Mouse (Mus musculus): ENCODE data around the gene Lsm14b. TPM values are rescaled to one million over a fixed set of nuclear protein-coding genes. Genes with fewer than 3 reads are reported as not detected.

The Lsm14b gene
- polyA plus RNA-seq, 1 experiment from 2014 or later, result 26.1 TPM

DNA sequence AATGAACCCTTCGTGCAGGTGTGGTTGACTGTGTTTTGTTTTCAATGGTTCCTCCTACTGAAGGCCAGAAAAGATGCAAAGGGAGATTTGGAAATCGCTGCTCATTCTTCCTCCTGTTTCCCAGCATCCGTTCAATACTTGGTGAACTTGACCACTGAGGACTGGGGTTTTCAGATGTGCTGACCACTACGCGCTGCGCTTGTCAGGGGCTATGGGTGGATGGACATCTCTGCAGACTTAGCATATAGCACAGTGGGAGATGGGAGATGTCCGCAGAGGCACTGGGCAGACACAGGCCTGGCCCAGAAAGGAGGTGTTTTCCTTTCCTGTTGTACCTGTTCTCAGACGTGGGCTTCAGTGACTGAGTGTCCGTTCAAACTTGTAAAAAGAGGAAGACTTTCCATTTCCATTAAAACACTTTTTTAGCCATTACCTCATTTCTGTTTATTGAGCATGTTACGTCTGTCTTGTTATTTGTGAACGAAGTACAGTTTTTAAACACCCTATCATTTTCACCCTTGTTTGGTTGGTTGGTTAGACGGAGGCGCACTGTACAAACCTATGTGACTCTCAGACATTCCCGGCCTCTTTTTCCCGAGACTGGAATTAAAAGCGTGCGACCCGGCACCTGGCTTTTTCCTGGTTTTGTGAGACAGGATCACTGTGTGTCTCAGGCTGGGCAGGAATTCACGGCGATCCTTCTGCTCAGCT lies 45.1 kb downstream of the Lsm14b start:
- Histone ChIP-seq H3K4me2 (ENCODE audit: low read length) (peak overlapping the region; percentile 60), H3K9me3 (ENCODE audit: control insufficient read depth, low read length) (no peaks in the 10 kb centered on the region), H3K27me3 (replicated peaks; ENCODE audit: control insufficient read depth, insufficient read depth, low read length) (no peaks in the 10 kb centered on the region), H3K4me3 (replicated peaks; ENCODE audit: low read length) (peak overlapping the region; percentile 57), H3K36me3 (ENCODE audit: control insufficient read depth, insufficient read depth) (peaks cover 13% of the 10 kb centered on the region), H3K4me1 (replicated peaks; ENCODE audit: control insufficient read depth, insufficient read depth, low read length) (peaks cover 9% of the 10 kb centered on the region), H3K27ac (ENCODE audit: low read length) (peak overlapping the region; percentile 83), H3K9ac (replicated peaks; ENCODE audit: low read depth, low read length) (peak overlapping the region; percentile 64)
- WGBS, result 33% methylated on average over 20 of the region's 20 CpGs
- ATAC-seq, result peak; percentile 65; the same call in 1 of the 2 replicates

GRCm38 (mm10) chr2:180070481-180071453 lies 46.0 kb downstream of the Lsm14b start, which contains the start of gene Mtg2:
Gene Mtg2, plus strand, starts transcription at chr2:180070588.
- ATAC-seq, result peak; percentile 97
- H3K9ac ChIP-seq (replicated peaks; ENCODE audit: low read depth, low read length), result peak within 1 kb of the TSS; percentile 64
- H3K27me3 ChIP-seq (replicated peaks; ENCODE audit: control insufficient read depth, insufficient read depth, low read length), result no peaks in the 10 kb centered on the region
- H3K4me3 ChIP-seq (replicated peaks; ENCODE audit: low read length), result peak within 1 kb of the TSS; percentile 57
- H3K27ac ChIP-seq (ENCODE audit: low read length), result peak within 1 kb of the TSS; percentile 83
- peaks cover 9% of the 10 kb centered on the region for H3K4me1 ChIP-seq (replicated peaks; ENCODE audit: control insufficient read depth, insufficient read depth, low read length)
- H3K4me2 ChIP-seq (ENCODE audit: low read length), result peak within 1 kb of the TSS; percentile 60
- 3% methylated on average over 57 of the region's 58 CpGs for WGBS
- H3K36me3 ChIP-seq (ENCODE audit: control insufficient read depth, insufficient read depth), result peaks cover 13% of the 10 kb centered on the region
- H3K9me3 ChIP-seq (ENCODE audit: control insufficient read depth, low read length), result no peaks in the 10 kb centered on the region

- Histone ChIP-seq H3K9me3 (ENCODE audit: control insufficient read depth, low read length) (no peaks in the 10 kb centered on the region), H3K36me3 (ENCODE audit: control insufficient read depth, insufficient read depth) (peaks cover 13% of the 10 kb centered on the region), H3K4me2 (ENCODE audit: low read length) (no peak overlapping the region), H3K27ac (ENCODE audit: low read length) (no peak overlapping the region), H3K27me3 (replicated peaks; ENCODE audit: control insufficient read depth, insufficient read depth, low read length) (no peaks in the 10 kb centered on the region), H3K9ac (replicated peaks; ENCODE audit: low read depth, low read length) (no peak overlapping the region), H3K4me1 (replicated peaks; ENCODE audit: control insufficient read depth, insufficient read depth, low read length) (peaks cover 9% of the 10 kb centered on the region), H3K4me3 (replicated peaks; ENCODE audit: low read length) (no peak overlapping the region)
- ATAC-seq, result no peak
- 67% methylated on average over 2 of the region's 2 CpGs for WGBS
These were observed 46.9 kb downstream of the Lsm14b start for GRCm38 (mm10) chr2:180071671-180072070.

DNA sequence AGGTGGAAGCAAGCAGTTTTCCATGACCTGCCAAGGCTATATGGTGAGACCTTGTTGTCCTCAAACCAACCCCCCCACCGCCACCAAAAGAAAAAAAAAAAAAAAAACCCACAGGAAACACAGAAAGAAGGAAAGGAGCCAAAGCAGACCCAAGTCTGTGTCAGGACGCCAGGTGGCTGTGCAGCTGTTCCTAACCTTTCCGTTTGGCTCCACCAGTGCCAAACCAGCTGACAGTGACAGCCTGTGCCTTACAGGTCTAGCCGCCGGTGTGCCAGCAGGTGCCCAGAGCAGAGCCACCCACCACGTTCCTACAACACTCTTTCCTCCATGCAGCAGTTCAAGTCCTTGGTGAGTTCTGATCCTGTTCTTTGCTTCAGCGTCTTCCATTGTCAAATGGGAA lies 48.1 kb downstream of the Lsm14b start:
- H3K9ac ChIP-seq (replicated peaks; ENCODE audit: low read depth, low read length), result no peak overlapping the region
- H3K27me3 ChIP-seq (replicated peaks; ENCODE audit: control insufficient read depth, insufficient read depth, low read length), result no peaks in the 10 kb centered on the region
- H3K4me1 ChIP-seq (replicated peaks; ENCODE audit: control insufficient read depth, insufficient read depth, low read length), result peaks cover 9% of the 10 kb centered on the region
- no peak overlapping the region for H3K4me2 ChIP-seq (ENCODE audit: low read length)
- H3K27ac ChIP-seq (ENCODE audit: low read length), result no peak overlapping the region
- ATAC-seq, result no peak
- no peak overlapping the region for H3K4me3 ChIP-seq (replicated peaks; ENCODE audit: low read length)
- H3K36me3 ChIP-seq (ENCODE audit: control insufficient read depth, insufficient read depth), result peaks cover 5% of the 10 kb centered on the region
- no peaks in the 10 kb centered on the region for H3K9me3 ChIP-seq (ENCODE audit: control insufficient read depth, low read length)
- WGBS, result 87% methylated on average over 7 of the region's 7 CpGs

DNA sequence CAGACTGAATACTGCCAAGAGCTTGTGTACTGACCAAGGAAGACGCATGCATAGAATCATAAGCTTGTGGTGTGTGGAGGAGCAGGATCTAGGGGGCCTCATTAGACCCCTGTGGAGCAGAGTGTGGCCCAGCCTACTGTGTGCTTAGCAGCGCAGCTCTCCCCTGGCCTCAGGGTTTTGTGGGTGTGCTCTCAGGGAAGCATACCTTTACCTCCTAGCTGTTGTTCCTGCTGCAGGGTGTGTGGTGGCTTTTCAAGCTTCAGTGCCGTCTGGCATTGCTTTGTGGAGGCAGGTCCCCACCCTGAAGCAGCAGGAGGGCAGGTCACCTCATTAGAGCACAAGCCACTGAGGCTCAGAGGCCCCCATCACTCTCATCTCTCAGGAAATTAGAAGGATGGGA lies 52.8 kb downstream of the Lsm14b start:
- Histone ChIP-seq H3K4me1 (replicated peaks; ENCODE audit: control insufficient read depth, insufficient read depth, low read length) (no peaks in the 10 kb centered on the region), H3K27me3 (replicated peaks; ENCODE audit: control insufficient read depth, insufficient read depth, low read length) (no peaks in the 10 kb centered on the region), H3K9ac (replicated peaks; ENCODE audit: low read depth, low read length) (no peak overlapping the region), H3K4me2 (ENCODE audit: low read length) (no peak overlapping the region), H3K27ac (ENCODE audit: low read length) (no peak overlapping the region), H3K4me3 (replicated peaks; ENCODE audit: low read length) (no peak overlapping the region), H3K36me3 (ENCODE audit: control insufficient read depth, insufficient read depth) (peaks cover 6% of the 10 kb centered on the region), H3K9me3 (ENCODE audit: control insufficient read depth, low read length) (no peaks in the 10 kb centered on the region)
- whole genome bisulfite sequencing, result 47% methylated on average over 3 of the region's 3 CpGs
- ATAC-seq, result no peak

DNA sequence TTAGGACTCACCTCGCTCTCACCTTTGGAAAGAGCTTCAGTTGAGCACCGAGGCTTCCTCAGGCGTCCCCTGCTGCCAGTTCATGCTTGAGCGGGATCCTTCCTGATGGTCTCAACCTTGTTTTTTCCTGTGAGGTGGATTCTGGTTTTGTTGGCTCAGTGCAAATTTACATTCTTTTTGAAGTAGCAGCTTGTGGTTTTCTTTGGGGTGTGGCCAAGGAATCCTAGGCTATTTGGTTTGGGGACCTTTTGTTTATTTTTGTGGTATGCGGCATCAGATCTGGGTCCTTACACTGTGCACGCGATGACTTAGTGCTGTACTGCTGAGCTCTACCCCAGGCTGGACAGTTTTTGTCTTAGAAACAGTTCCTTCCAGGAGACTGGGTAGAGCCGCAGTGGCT lies 55.9 kb downstream of the Lsm14b start:
- Histone ChIP-seq H3K4me2 (ENCODE audit: low read length) (no peak overlapping the region), H3K27me3 (replicated peaks; ENCODE audit: control insufficient read depth, insufficient read depth, low read length) (no peaks in the 10 kb centered on the region), H3K9me3 (ENCODE audit: control insufficient read depth, low read length) (no peaks in the 10 kb centered on the region), H3K4me3 (replicated peaks; ENCODE audit: low read length) (no peak overlapping the region), H3K36me3 (ENCODE audit: control insufficient read depth, insufficient read depth) (peaks cover 13% of the 10 kb centered on the region), H3K4me1 (replicated peaks; ENCODE audit: control insufficient read depth, insufficient read depth, low read length) (no peaks in the 10 kb centered on the region), H3K27ac (ENCODE audit: low read length) (no peak overlapping the region), H3K9ac (replicated peaks; ENCODE audit: low read depth, low read length) (no peak overlapping the region)
- 87% methylated on average over 8 of the region's 8 CpGs for WGBS
- ATAC-seq, result no peak

DNA sequence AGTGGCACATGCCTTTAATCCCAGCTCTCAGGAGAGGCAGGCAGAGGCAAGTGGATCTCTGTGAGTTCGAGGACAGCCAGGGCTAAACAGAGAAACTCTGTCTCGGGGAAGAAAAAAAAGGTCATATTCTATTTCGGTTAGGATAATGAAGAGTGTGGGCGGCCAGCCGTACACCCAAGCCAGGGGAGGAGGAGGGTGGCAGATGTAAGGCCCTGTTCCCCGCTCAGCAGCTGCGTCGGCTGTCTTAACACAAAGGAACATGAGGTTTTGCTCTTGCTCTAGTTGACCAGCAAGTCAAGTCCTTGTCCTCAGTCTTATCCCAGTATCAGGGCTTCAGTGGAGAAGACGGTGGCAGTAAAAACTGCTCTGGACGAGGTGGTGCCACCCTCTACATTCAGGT lies 58.3 kb downstream of the Lsm14b start:
- 90% methylated on average over 10 of the region's 10 CpGs for WGBS
- peaks cover 3% of the 10 kb centered on the region; the same call in 1 of the 2 replicates for H3K4me1 ChIP-seq (replicated peaks; ENCODE audit: control insufficient read depth, insufficient read depth, low read length)
- no peaks in the 10 kb centered on the region for H3K9me3 ChIP-seq (ENCODE audit: control insufficient read depth, low read length)
- H3K4me2 ChIP-seq (ENCODE audit: low read length), result no peak overlapping the region
- peaks cover 13% of the 10 kb centered on the region for H3K36me3 ChIP-seq (ENCODE audit: control insufficient read depth, insufficient read depth)
- no peak overlapping the region for H3K9ac ChIP-seq (replicated peaks; ENCODE audit: low read depth, low read length)
- no peak overlapping the region for H3K4me3 ChIP-seq (replicated peaks; ENCODE audit: low read length)
- H3K27me3 ChIP-seq (replicated peaks; ENCODE audit: control insufficient read depth, insufficient read depth, low read length), result no peaks in the 10 kb centered on the region
- no peak overlapping the region for H3K27ac ChIP-seq (ENCODE audit: low read length)
- no peak for ATAC-seq

- H3K9ac ChIP-seq (replicated peaks; ENCODE audit: low read depth, low read length), result no peak overlapping the region
- no peak for ATAC-seq
- no peak overlapping the region for H3K4me2 ChIP-seq (ENCODE audit: low read length)
- H3K27me3 ChIP-seq (replicated peaks; ENCODE audit: control insufficient read depth, insufficient read depth, low read length), result no peaks in the 10 kb centered on the region
- H3K36me3 ChIP-seq (ENCODE audit: control insufficient read depth, insufficient read depth), result peaks cover 13% of the 10 kb centered on the region
- no peaks in the 10 kb centered on the region for H3K9me3 ChIP-seq (ENCODE audit: control insufficient read depth, low read length)
- peaks cover 3% of the 10 kb centered on the region; the same call in 1 of the 2 replicates for H3K4me1 ChIP-seq (replicated peaks; ENCODE audit: control insufficient read depth, insufficient read depth, low read length)
- WGBS, result 31% methylated on average over 3 of the region's 3 CpGs
- H3K4me3 ChIP-seq (replicated peaks; ENCODE audit: low read length), result no peak overlapping the region
- no peak overlapping the region for H3K27ac ChIP-seq (ENCODE audit: low read length)
These were observed 59.8 kb downstream of the Lsm14b start for GRCm38 (mm10) chr2:180084565-180084964.
